Mouse (Mus musculus) heart, embryonic 13.5 days (tissue): ENCODE data around the gene St8sia2. TPM values are rescaled to one million over a fixed set of nuclear protein-coding genes. Genes with fewer than 3 reads are reported as not detected.

ENCODE experiments used
- ATAC-seq: fragments of 200-750 bp; cut with Nextera tagmentation; 2 replicates; pipeline ENCODE4 v1.8.0; 2017; ENCODE audit warnings: moderate TSS enrichment; ENCODE audit not compliant: insufficient number of reproducible peaks, low FRiP score, low TSS enrichment; ENCODE audit errors: extremely low read depth
- H3K27ac ChIP-seq: fragments of 300-500 bp; sonication (generic); replicated peaks from 2 replicates; pipeline ENCODE4 v1.5.1; 2015; ENCODE audit warnings: moderate library complexity, mild to moderate bottlenecking, inconsistent platforms
- H3K27me3 ChIP-seq: fragments of 300-500 bp; sonication (generic); replicated peaks from 2 replicates; pipeline ENCODE4 v1.6.1; 2015; ENCODE audit warnings: mild to moderate bottlenecking, inconsistent platforms
- H3K36me3 ChIP-seq: fragments of 300-500 bp; sonication (generic); 2 replicates; pipeline ENCODE4 v1.6.1; 2015; ENCODE audit warnings: mild to moderate bottlenecking, inconsistent platforms
- H3K4me1 ChIP-seq: fragments of 300-500 bp; sonication (generic); 2 replicates; pipeline ENCODE4 v1.6.1; 2015; ENCODE audit warnings: inconsistent platforms
- H3K4me2 ChIP-seq: fragments of 300-500 bp; sonication (generic); 2 replicates; pipeline ENCODE4 v1.6.1; 2015; ENCODE audit warnings: inconsistent platforms, mild to moderate bottlenecking, moderate library complexity
- H3K4me3 ChIP-seq: fragments of 300-500 bp; sonication (generic); 2 replicates; pipeline ENCODE4 v1.5.1; 2015; ENCODE audit warnings: moderate library complexity, mild to moderate bottlenecking, inconsistent platforms
- H3K9ac ChIP-seq: fragments of 300-500 bp; sonication (generic); 2 replicates; pipeline ENCODE4 v1.6.1; 2015; ENCODE audit warnings: inconsistent platforms, mild to moderate bottlenecking, moderate library complexity
- H3K9me3 ChIP-seq: fragments of 300-500 bp; sonication (generic); 2 replicates; pipeline ENCODE4 v1.6.1; 2016; ENCODE audit warnings: inconsistent platforms
- whole genome bisulfite sequencing: fragments of 180-500 bp; shearing (Covaris S2); methylation state at CpG from one replicate; pipeline ENCODE4 v1.1.7; 2015; ENCODE audit warnings: mixed read lengths; 5-methylcytosine and 5-hydroxymethylcytosine counted together
- polyA plus RNA-seq: library from polyadenylated mRNA; unstranded; fragments of >200 nt; fragmentation: Nextera tagmentation; extraction: Ambion mirVana; gene quantifications from 2 replicates; pipeline ENCODE4 v1.2.1, GENCODE M21; 2015

St8sia2 gene
- polyA plus RNA-seq, 1 experiment from 2014 or later: 2.8 TPM

DNA sequence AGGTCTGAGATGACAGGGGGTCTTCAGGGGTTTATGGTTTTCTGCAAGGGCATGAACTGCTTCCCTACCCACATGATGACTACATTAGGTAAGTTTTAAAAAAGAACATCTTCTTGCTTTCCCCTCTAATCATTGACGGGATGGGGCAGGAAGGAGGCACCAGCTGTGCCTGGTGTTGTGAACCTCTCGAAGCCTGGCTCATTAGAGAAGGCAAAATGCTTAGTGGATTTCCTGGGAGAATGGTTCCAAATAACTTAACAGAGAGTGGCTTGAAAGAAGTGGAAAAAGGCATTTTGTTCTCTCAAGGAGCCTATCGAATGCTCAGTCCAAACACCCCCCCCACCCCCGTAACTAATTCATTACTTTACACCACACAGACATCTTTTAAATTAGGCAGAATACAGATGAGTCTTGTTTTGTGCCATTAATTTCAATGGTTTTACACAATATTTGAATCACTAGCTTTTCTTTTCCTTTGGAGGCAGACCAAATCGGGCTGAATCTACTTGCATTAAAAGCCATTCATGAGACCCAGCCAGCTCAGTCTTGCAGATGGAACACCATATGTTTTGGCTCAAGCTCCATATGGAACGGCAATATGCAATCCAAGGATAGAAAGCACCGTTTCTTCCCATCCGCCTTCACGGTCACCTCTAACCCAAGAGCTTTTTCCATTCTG is 95.7 kb downstream of the St8sia2 start:
- no peak overlapping the region for H3K4me2 ChIP-seq
- H3K9me3 ChIP-seq: no peaks in the 10 kb centered on the region
- H3K36me3 ChIP-seq: no peaks in the 10 kb centered on the region
- 77% methylated on average over 9 of the region's 9 CpGs for WGBS
- no peak overlapping the region for H3K27ac ChIP-seq
- ATAC-seq: no peak
- 0 out of 2 replicates have a peak, but pooled peaks cover 3% of the 10 kb centered on the region for H3K27me3 ChIP-seq
- H3K4me1 ChIP-seq: no peaks in the 10 kb centered on the region
- no peak overlapping the region for H3K4me3 ChIP-seq
- H3K9ac ChIP-seq: no peak overlapping the region

- Histone ChIP-seq H3K9ac (no peak overlapping the region), H3K36me3 (no peaks in the 10 kb centered on the region), H3K27ac (no peak overlapping the region), H3K4me1 (0 out of 2 replicates have a peak, but pooled peaks cover 6% of the 10 kb centered on the region), H3K4me2 (no peak overlapping the region), H3K4me3 (no peak overlapping the region), H3K27me3 (0 out of 2 replicates have a peak, but pooled peaks cover 3% of the 10 kb centered on the region), H3K9me3 (no peaks in the 10 kb centered on the region)
- no peak for ATAC-seq
- 23% methylated on average over 4 of the region's 4 CpGs for WGBS
These were observed 101.6 kb downstream of the St8sia2 start for GRCm38 (mm10) chr7:73911899-73912298.

GRCm38 (mm10) chr7:73910843-73911242 is 102.6 kb downstream of the St8sia2 start:
- Histone ChIP-seq H3K4me3 (no peak overlapping the region), H3K9me3 (no peaks in the 10 kb centered on the region), H3K4me1 (0 out of 2 replicates have a peak, but pooled peaks cover 6% of the 10 kb centered on the region), H3K4me2 (no peak overlapping the region), H3K9ac (no peak overlapping the region), H3K27me3 (0 out of 2 replicates have a peak, but pooled peaks cover 3% of the 10 kb centered on the region), H3K36me3 (no peaks in the 10 kb centered on the region), H3K27ac (no peak overlapping the region)
- WGBS: 84% methylated on average over 4 of the region's 4 CpGs
- ATAC-seq: no peak

- no peak for ATAC-seq
- H3K4me2 ChIP-seq: no peak overlapping the region
- H3K4me1 ChIP-seq: 0 out of 2 replicates have a peak, but pooled peaks cover 6% of the 10 kb centered on the region
- WGBS: 65% methylated on average over 5 of the region's 5 CpGs
- no peaks in the 10 kb centered on the region for H3K9me3 ChIP-seq
- H3K27me3 ChIP-seq: 0 out of 2 replicates have a peak, but pooled peaks cover 3% of the 10 kb centered on the region
- H3K9ac ChIP-seq: no peak overlapping the region
- H3K27ac ChIP-seq: no peak overlapping the region
- H3K36me3 ChIP-seq: no peaks in the 10 kb centered on the region
- no peak overlapping the region for H3K4me3 ChIP-seq
These were observed 103.9 kb downstream of the St8sia2 start for GRCm38 (mm10) chr7:73909432-73910205.

DNA sequence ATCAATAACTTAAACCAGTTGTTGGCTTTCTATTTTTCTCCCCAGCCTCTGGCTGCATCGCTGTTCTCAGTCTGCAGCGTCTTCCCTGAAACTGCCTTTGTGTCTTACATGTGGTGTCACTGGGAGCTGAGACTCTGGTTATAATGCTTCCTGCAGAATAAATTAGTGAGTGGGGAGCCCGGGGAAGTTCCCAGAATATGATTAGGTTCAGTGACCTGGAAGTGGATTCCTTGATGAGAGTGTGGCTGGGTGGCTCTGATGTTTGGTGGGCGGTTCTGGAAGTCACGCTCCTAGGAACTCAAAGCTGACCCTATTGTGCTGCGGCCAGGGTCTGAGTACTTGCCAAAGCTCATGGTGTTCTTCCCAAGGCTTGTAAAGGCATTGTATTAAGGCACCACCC is 119.0 kb downstream of the St8sia2 start:
- H3K4me2 ChIP-seq: no peak overlapping the region
- H3K27me3 ChIP-seq: 0 out of 2 replicates have a peak, but pooled peaks cover 4% of the 10 kb centered on the region
- H3K9ac ChIP-seq: no peak overlapping the region
- no peak for ATAC-seq
- H3K36me3 ChIP-seq: no peaks in the 10 kb centered on the region
- H3K4me3 ChIP-seq: no peak overlapping the region
- H3K4me1 ChIP-seq: no peaks in the 10 kb centered on the region
- H3K9me3 ChIP-seq: no peaks in the 10 kb centered on the region
- no peak overlapping the region for H3K27ac ChIP-seq
- 76% methylated on average over 6 of the region's 6 CpGs for WGBS

DNA sequence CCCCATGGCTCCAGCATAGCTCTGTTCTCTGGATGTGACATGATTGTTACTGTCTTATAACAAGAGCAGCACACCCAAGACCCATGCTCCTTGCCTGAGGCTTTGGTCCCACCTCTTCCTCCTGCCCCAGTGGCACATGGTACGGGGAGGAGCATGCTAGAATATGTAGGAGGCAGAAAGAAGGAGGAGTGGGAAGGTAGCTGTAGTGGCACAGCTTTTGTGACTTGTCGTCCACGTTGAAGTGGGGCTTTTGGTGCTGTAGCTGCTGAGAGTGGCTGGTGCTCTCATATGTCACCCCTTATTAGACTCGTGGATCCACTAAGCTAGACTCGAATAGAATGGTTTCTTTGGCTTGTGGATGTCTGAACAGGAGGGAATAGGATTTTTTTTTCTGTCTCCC is 121.7 kb downstream of the St8sia2 start:
- Histone ChIP-seq H3K4me2 (no peak overlapping the region), H3K9me3 (no peaks in the 10 kb centered on the region), H3K4me1 (no peaks in the 10 kb centered on the region), H3K27me3 (0 out of 2 replicates have a peak, but pooled peaks cover 4% of the 10 kb centered on the region), H3K4me3 (no peak overlapping the region), H3K9ac (no peak overlapping the region), H3K36me3 (no peaks in the 10 kb centered on the region), H3K27ac (no peak overlapping the region)
- 78% methylated on average over 5 of the region's 5 CpGs for WGBS
- ATAC-seq: no peak

DNA sequence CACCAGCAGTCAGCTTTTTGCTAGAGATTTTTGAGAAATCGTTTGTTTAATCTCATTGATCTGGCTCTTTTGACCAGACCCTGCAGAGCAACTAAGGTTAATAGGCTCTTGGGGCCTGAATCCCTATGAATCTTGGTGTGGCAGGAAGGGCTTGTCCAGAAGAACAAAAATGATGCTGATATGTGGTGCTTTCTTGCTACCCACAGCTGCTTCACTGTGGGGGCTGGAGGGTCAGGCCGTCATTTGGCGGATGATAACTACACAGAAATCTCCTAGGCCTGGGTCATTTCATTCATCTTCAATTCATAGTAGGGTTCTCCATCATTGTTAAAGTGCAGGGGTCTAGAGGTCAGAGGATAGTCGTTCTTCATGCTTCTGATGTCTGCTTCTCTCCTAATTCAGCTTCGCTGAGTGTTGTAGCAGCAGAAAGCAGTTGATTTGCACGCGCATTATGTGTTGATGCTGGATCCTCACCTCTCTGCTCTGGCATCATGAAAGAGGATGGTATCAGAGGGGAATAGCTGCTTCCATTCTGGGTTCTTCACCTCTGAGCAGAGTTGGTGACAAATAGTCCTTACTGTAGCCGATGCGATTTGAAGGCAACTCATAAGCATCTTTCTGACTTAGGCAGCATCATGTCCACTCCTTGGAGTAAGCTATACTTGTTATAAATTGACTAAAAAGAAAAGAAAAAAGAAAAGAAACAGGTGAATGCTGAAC is 122.4 kb downstream of the St8sia2 start:
- Histone ChIP-seq H3K4me3 (no peak overlapping the region), H3K9me3 (no peaks in the 10 kb centered on the region), H3K36me3 (no peaks in the 10 kb centered on the region), H3K27me3 (0 out of 2 replicates have a peak, but pooled peaks cover 4% of the 10 kb centered on the region), H3K4me1 (no peaks in the 10 kb centered on the region), H3K4me2 (no peak overlapping the region), H3K27ac (no peak overlapping the region), H3K9ac (no peak overlapping the region)
- ATAC-seq: no peak
- WGBS: 77% methylated on average over 9 of the region's 9 CpGs

- no peak for ATAC-seq
- Histone ChIP-seq H3K9me3 (no peaks in the 10 kb centered on the region), H3K27ac (no peak overlapping the region), H3K36me3 (no peaks in the 10 kb centered on the region), H3K27me3 (0 out of 2 replicates have a peak, but pooled peaks cover 4% of the 10 kb centered on the region), H3K4me1 (no peaks in the 10 kb centered on the region), H3K4me2 (no peak overlapping the region), H3K9ac (no peak overlapping the region), H3K4me3 (no peak overlapping the region)
- 82% methylated on average over 5 of the region's 5 CpGs for WGBS
These were observed 123.0 kb downstream of the St8sia2 start for GRCm38 (mm10) chr7:73890466-73890865.
